Mouse (Mus musculus) monocyte, adult 5-6 weeks (primary cell): ENCODE data around the gene Zfp865. TPM values are rescaled to one million over a fixed set of nuclear protein-coding genes. Genes with fewer than 3 reads are reported as not detected.
"Not testable (repeated sequence)": the region's sequence is repeated elsewhere in the genome, so short reads cannot be mapped to it uniquely, and the experiment has no call there.

Experiments used
- ATAC-seq: fragments of 153-309, 156-312 bp; replicated peaks from 2 replicates; pipeline ENCODE4 v1.8.0; 2017; ENCODE audit warnings: mild to moderate bottlenecking; ENCODE audit not compliant: low TSS enrichment, insufficient number of reproducible peaks, severe bottlenecking, poor library complexity, low FRiP score
- total RNA-seq: library from RNA; stranded (forward); fragments of 200-1000, 200-491, 200-594 nt; gene quantifications from 3 replicates; pipeline ENCODE4 v1.2.3, GENCODE M21; 2017

The Zfp865 gene
- total RNA-seq, 1 experiment from 2014 or later: 20.1 TPM

DNA sequence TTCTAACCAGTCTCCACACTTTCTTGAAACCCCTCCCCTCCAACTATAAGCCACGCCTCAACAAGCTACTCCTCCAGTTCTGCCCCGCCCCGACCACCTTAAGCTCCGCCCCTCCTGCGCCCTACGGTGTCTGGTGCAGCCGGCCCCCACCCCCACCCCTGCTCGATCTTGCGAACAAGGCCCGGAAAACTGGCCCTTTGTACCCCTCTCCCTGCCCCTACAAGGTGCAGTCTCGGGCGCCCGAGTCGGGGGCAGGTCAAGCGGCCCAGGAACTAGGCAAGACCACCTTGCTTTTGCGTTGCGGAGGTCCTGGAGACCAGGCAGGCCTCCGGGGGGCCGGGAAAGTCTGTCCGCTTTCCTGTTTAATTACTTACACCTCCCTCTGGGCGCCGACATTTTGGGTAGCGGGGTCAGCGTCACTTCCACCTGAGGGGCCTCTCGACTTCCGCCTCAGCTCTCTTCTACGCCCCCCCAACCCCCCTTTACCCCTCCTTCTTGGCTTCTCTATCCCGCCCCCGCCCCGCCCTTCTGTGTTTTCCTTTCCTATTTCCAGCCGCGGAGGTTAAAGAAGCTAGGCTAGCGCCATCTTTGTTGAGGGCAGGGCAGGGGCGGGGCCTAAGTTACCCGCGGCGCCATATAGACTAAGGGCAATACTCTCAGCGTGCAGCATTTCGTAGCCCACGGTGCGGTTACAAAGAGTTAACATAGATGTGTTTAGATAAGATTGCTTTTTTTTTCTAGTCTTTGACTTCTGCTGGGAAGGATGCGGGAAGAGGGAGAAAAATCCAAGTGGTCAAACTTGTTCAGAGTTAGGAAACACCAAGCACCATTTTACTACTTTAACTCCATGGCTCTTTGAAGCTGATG lies 5.7 kb upstream of the Zfp865 start, which contains the start of the genes Zfp524 and Fiz1:
Zfp524 (plus strand) TSS at position 165 of the 867 bp plus-strand sequence.
Fiz1 (minus strand) TSS at position 447 of the 867 bp plus-strand sequence.
- ATAC-seq: peak; percentile 62

DNA sequence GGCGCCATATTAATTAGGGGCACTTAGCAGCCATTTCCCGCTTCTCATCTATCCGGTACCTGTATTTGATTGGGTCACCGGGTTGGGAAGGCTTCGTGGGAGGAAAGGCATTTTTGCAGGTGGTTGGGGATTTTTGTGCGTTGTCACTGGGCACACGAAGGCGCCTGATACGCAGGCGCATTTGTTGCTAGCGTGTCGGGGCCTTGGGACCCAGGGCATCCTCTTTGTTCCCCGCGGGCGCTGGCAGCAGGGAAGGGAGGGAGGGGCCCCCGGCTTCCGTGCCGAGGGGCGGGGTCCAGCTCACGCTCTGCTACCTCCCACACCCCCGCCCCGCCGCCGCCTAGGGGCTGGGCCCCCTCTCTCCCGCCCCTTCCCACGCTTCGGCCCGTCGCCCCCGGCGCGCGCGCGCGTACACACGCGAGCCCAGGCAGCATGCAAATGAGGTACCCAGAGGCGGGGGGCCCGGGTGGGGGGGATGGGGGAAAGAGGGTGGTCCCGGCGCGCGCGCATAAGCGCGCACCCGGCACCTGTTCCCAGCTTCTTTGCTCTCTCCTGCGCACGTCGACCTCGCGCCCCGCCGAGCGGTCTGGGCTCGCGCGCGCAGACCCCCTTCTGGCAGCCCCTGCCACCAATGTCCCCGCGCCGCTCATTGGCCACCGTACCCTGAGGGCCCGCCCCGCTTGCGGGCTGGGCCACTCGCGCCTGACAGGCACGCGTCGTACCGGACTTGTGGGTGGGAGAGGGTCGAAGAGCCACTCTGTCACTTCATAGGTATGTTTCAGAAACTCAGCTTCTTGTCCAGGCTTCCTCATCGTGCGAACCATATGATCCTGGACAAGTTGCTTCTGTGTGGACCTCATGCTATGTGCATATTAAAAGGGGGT lies 4.8 kb upstream of the Zfp865 start, which contains the start of gene Gm44973:
Gm44973 (plus strand) TSS at position 379 of the 884 bp plus-strand sequence.
- ATAC-seq: peak; percentile 62

DNA sequence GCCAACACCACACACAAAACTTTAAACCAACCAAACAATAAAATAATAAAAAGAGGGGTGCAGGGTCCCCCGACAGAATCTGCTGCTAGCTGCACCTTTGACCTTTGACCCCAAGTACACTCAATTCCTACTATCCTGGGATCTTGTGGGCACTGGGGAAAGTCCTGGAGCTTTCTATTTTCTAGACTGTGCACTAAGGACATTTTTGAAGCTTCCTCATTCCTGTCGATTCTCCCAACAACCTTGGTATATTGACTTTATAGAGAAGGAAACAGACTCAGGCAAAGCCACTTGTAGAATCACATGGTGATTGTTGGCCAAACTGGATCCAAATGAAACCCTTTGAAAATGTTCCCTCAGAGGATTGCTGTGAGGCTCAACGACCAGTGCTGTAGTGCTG lies 4.1 kb upstream of the Zfp865 start:
- ATAC-seq: no peak

GRCm38 (mm10) chr7:5016920-5017319 lies 3.3 kb upstream of the Zfp865 start:
- ATAC-seq: no peak

GRCm38 (mm10) chr7:5017352-5017751 lies 2.8 kb upstream of the Zfp865 start:
- ATAC-seq: no peak

DNA sequence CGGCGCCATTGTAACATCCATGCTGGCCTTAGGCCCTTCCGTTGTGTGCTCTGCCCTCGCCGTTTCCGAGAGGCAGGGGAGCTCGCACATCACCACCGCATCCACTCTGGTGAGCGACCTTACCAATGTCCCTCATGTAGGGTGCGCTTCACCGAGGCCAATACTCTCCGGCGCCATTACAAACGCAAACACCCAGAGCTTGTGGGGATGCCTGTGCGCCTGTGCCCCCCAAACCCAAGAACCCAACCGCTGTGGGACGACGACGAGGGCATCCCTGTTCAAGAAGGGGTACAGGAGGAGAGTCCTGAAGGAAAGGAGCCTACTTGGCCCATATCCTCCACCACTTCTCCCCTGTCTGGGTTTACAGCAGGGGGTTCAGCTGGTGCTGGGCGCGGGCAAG lies 2.2 kb upstream of the Zfp865 start:
- ATAC-seq: no peak

- ATAC-seq: not testable (repeated sequence)
Observed at GRCm38 (mm10) chr7:5019576-5019975, 600 bp upstream of the Zfp865 start.

DNA sequence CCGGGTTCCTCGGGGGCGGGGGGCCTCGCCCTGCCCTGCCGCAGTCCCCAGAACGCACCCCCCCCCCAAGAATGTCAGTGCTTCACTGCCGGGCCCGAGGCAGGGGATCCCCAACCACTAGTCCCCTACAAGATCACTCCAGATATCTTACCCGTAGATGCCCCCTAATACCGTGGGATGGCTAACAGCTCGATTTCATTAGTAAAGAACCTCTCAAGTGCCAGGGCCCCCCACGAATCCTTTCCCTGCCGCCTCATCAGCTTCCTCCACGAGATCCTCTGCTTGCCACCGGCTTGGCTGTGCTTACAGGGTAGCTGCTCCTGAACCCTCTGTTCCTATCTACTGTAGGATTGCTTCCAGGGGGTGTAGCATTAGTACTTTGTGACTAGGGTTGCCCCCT lies 509 bp downstream of the Zfp865 start:
- ATAC-seq: no peak

- ATAC-seq: no peak
Observed at GRCm38 (mm10) chr7:5021197-5021596, 1.0 kb downstream of the Zfp865 start.

GRCm38 (mm10) chr7:5029543-5029942 lies 9.4 kb downstream of the Zfp865 start:
- no peak for ATAC-seq

- ATAC-seq: no peak
Observed at GRCm38 (mm10) chr7:5029946-5030345, 9.8 kb downstream of the Zfp865 start.

- ATAC-seq: no peak
Observed at GRCm38 (mm10) chr7:5030554-5031275, 10.5 kb downstream of the Zfp865 start.

DNA sequence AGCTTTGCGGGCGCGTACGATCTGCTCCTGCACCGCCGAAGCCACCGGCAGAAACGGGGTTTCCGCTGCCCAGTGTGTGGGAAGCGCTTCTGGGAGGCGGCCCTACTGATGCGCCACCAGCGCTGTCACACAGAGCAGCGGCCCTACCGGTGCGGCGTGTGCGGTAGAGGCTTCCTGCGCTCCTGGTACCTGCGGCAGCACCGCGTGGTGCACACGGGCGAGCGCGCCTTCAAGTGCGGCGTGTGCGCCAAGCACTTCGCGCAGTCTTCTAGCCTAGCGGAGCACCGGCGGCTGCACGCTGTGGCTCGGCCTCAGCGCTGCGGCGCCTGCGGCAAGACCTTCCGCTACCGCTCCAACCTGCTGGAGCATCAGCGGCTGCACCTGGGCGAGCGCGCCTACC lies 11.3 kb downstream of the Zfp865 start:
- no peak for ATAC-seq

GRCm38 (mm10) chr7:5033818-5034217 lies 13.6 kb downstream of the Zfp865 start, which contains the start of gene 4632433K11Rik:
Gene 4632433K11Rik, plus strand, starts transcription at chr7:5034118.
- ATAC-seq: no peak

DNA sequence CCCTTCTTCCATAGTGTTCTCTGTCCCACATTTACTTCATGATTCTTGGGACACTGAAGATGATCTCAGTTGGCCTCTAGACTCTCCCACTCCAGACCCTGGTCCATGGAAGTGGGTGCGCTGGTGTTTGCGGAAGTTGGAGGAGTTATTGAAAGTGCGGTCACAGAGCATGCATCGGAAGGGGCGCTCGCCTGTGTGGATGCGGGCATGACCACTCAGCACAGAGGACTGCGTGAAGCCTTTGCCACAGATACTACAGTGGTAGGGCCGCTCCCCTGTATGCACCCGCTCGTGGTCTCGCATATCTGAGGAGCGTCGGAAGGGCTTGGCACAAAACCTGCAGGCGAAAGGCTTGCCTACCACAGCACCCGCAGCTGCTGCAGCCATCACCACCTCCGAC lies 15.5 kb downstream of the Zfp865 start:
- no peak for ATAC-seq

DNA sequence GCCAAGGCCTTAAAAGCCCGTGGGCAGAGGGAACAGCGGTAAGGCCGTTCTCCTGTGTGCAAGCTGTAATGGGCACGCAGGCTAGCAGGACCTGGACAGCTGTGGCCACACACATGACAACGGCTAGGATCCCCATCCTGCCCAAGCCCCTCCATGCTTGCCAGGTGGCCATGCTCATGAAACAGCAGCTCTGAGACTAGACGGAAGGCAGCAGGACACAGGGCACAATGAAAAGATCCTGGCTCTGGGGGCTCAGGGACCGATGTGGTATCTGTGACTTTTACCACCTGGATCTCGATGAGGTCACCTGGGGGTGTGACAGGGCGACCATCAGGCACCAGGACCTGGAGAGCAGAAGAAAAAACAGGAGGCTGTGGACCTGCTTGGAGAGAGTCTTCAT lies 16.0 kb downstream of the Zfp865 start:
- no peak for ATAC-seq

DNA sequence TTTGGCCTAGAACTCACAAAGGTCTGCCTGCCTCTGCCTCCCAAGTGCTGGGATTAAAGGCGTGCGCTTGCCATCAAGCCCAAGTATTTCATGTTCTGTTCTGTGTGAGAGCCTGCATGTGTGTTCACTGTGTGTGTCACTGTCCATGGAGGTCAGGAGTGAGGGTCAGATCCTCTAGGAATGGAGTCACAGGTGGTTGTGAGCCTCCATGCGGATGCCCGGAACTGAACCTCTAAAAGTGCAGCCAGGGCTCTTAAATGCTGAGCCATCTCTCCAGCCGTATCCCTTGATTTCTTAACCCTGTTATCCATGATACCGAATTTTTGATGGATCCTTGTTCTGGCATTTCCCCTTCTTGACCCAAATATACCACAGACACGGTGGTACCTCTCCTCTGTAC lies 16.9 kb downstream of the Zfp865 start:
- ATAC-seq: no peak

DNA sequence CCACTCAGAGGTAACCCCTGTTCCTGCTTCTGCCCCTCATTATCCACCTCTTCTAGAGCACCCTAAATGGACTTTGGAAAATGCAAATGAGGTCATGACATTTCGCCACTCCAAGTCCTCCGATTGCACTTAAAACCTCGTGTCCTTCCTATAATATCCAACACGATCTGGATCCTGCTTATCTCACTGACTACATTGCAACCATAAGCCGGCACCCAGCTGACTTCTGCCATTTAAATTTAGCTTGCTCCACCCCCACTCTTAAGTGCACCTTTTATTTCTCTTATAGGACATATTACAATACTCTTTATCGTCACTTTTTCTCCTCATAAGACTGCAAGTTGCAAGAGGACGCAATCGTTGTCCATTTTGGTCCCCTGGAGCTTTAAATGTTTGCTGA lies 17.3 kb downstream of the Zfp865 start:
- ATAC-seq: no peak
